Mouse (Mus musculus): ENCODE results near the gene Ctbp2. TPM values are rescaled to one million over a fixed set of nuclear protein-coding genes. Genes with fewer than 3 reads are reported as not detected.

Ctbp2 gene
- 38.6 TPM for polyA plus RNA-seq (2014; fragmentation: Illumina TruSeq; extraction: RNeasy Lipid Tissue Mini Kit (QIAGEN cat#74804); ENCODE audit: low read depth, low replicate concordance)

GRCm38 (mm10) chr7:133123999-133124700 lies at the start of gene Ctbp2:
Gene Ctbp2, minus strand, starts transcription at chr7:133124354.

GRCm38 (mm10) chr7:133123244-133123998 lies 733 bp downstream of the Ctbp2 start, which contains the start of gene Fgfr2:
Gene Fgfr2, minus strand, starts transcription at chr7:133123350.

Other genes starting within 250 kb of the Ctbp2 start
- gene Zranb1, start 193.2 kb downstream of the Ctbp2 start, polyA plus RNA-seq (2014; fragmentation: Illumina TruSeq; extraction: RNeasy Lipid Tissue Mini Kit (QIAGEN cat#74804); ENCODE audit: low read depth, low replicate concordance): 75.1 TPM
- 285 TPM for gene Fgfr2, start 1.0 kb downstream of the Ctbp2 start, polyA plus RNA-seq (2014; fragmentation: Illumina TruSeq; extraction: RNeasy Lipid Tissue Mini Kit (QIAGEN cat#74804); ENCODE audit: low read depth, low replicate concordance)